In genomic region chr6:83405511-83406064, GRCm38 (mm10) we compare ENCODE assay signal across 26 mouse cellular contexts. TPM values are rescaled to one million over a fixed set of nuclear protein-coding genes. Genes with fewer than 3 reads are reported as not detected.
DNase-seq lines count a peak whose midpoint lies in the region; ATAC-seq and TF ChIP-seq lines count a peak whose summit lies in the region.
"Had no signal": no experiment of that assay in that cellular context is flagged by ENCODE, and none has a peak within 500 bp of the region (broad histone marks: within the 10 kb centered on the region; RNA-seq: fewer than 3 reads in every experiment).

No protein-coding gene starts in this region.

- DNase-seq in embryonic facial prominence, embryonic 10.5 days (ENCODE audit: low spot score), result no peak
- DNase-seq in liver, embryonic 13.5 days, result no peak
- DNase-seq in limb, embryonic 10.5 days (ENCODE audit: low spot score), result no peak
- DNase-seq in stomach, postnatal 0 days (ENCODE audit: low spot score), result no peak
- no peak for DNase-seq in urinary bladder, adult 2 months (ENCODE audit: low spot score)
- DNase-seq: adrenal gland, postnatal 25 days; cerebellum, adult 11-12 months; cerebellum, postnatal 14 days; heart, adult 2 months; kidney, postnatal 25 days; lung, postnatal 4 days; thymus, adult 18-20 months; thymus, postnatal 25 days had no signal

- 78% methylated on average over 7 of the region's 7 CpGs for WGBS in embryonic facial prominence, embryonic 13.5 days
- WGBS in embryonic facial prominence, embryonic 10.5 days, result 89% methylated on average over 7 of the region's 7 CpGs
- 66% methylated on average over 7 of the region's 7 CpGs for WGBS in liver, embryonic 13.5 days (ENCODE audit: insufficient replicate concordance)
- WGBS in liver, embryonic 12.5 days (ENCODE audit: insufficient replicate concordance), result 78% methylated on average over 7 of the region's 7 CpGs
- 86% methylated on average over 7 of the region's 7 CpGs for WGBS in limb, embryonic 10.5 days
- 59% methylated on average over 7 of the region's 7 CpGs for WGBS in stomach, postnatal 0 days

- no peak for ATAC-seq in embryonic facial prominence, embryonic 13.5 days (ENCODE audit: insufficient number of reproducible peaks, insufficient read depth, low FRiP score, low TSS enrichment, low read depth)
- ATAC-seq in liver, embryonic 13.5 days (ENCODE audit: low read depth), result no peak
- ATAC-seq in liver, embryonic 12.5 days, result no peak
- no peak for ATAC-seq in stomach, postnatal 0 days (ENCODE audit: low FRiP score, low TSS enrichment)
- ATAC-seq: forebrain, embryonic 15.5 days; intestine, postnatal 0 days; midbrain, embryonic 13.5 days; Patski had no signal

- no peak overlapping the region for H3K9ac ChIP-seq in embryonic facial prominence, embryonic 13.5 days
- H3K9ac ChIP-seq in liver, embryonic 13.5 days, result no peak overlapping the region
- H3K9ac ChIP-seq in liver, embryonic 12.5 days, result no peak overlapping the region
- H3K9ac ChIP-seq in stomach, postnatal 0 days (ENCODE audit: low read length), result no peak overlapping the region
- H3K9ac ChIP-seq: forebrain, embryonic 15.5 days; heart, embryonic 15.5 days; hindbrain, embryonic 13.5 days; limb, embryonic 12.5 days; liver, embryonic 14.5 days; lung, embryonic 15.5 days; midbrain, embryonic 13.5 days had no signal

- no peak overlapping the region for H3K4me2 ChIP-seq in embryonic facial prominence, embryonic 13.5 days
- no peak overlapping the region for H3K4me2 ChIP-seq in liver, embryonic 13.5 days
- H3K4me2 ChIP-seq in liver, embryonic 12.5 days, result no peak overlapping the region
- no peak overlapping the region for H3K4me2 ChIP-seq in stomach, postnatal 0 days (replicated peaks; ENCODE audit: low read depth)
- H3K4me2 ChIP-seq: forebrain, embryonic 15.5 days; heart, embryonic 15.5 days; hindbrain, embryonic 13.5 days; limb, embryonic 12.5 days; lung, embryonic 15.5 days; midbrain, embryonic 13.5 days had no signal

- TF ChIP-seq CTCF in stomach, postnatal 0 days (IDR thresholded peaks at IDR 0.05; ENCODE audit: low read depth), result no peak

- TF ChIP-seq EP300 in stomach, postnatal 0 days (optimal IDR thresholded peaks at IDR 0.05), result no peak

- H3K9me3 ChIP-seq in embryonic facial prominence, embryonic 13.5 days, result no peaks in the 10 kb centered on the region
- no peaks in the 10 kb centered on the region for H3K9me3 ChIP-seq in embryonic facial prominence, embryonic 10.5 days
- no peaks in the 10 kb centered on the region for H3K9me3 ChIP-seq in liver, embryonic 13.5 days (replicated peaks)
- no peaks in the 10 kb centered on the region for H3K9me3 ChIP-seq in liver, embryonic 12.5 days (replicated peaks)
- H3K9me3 ChIP-seq in limb, embryonic 10.5 days (replicated peaks), result no peaks in the 10 kb centered on the region
- H3K9me3 ChIP-seq in stomach, postnatal 0 days (ENCODE audit: control insufficient read depth, low read length), result no peaks in the 10 kb centered on the region
- H3K9me3 ChIP-seq: forebrain, embryonic 10.5 days; forebrain, embryonic 15.5 days; heart, embryonic 15.5 days; hindbrain, embryonic 13.5 days; limb, embryonic 12.5 days; lung, embryonic 15.5 days; megakaryocyte, embryonic 14.5 days; midbrain, embryonic 13.5 days had no signal

- H3K4me3 ChIP-seq in embryonic facial prominence, embryonic 13.5 days, result no peak overlapping the region
- H3K4me3 ChIP-seq in embryonic facial prominence, embryonic 10.5 days, result no peak overlapping the region
- no peak overlapping the region for H3K4me3 ChIP-seq in liver, embryonic 13.5 days (replicated peaks)
- H3K4me3 ChIP-seq in liver, embryonic 12.5 days, result no peak overlapping the region
- H3K4me3 ChIP-seq in limb, embryonic 10.5 days, result no peak overlapping the region
- H3K4me3 ChIP-seq in stomach, postnatal 0 days (ENCODE audit: low read depth, low read length), result no peak overlapping the region
- H3K4me3 ChIP-seq: forebrain, embryonic 10.5 days; forebrain, embryonic 15.5 days; heart, adult 2 months; heart, embryonic 15.5 days; hindbrain, embryonic 13.5 days; limb, embryonic 12.5 days; lung, embryonic 15.5 days; megakaryocyte, embryonic 14.5 days; midbrain, embryonic 13.5 days had no signal

- H3K27me3 ChIP-seq in embryonic facial prominence, embryonic 13.5 days, result no peaks in the 10 kb centered on the region
- no peaks in the 10 kb centered on the region for H3K27me3 ChIP-seq in embryonic facial prominence, embryonic 10.5 days (replicated peaks; ENCODE audit: low read depth, poor library complexity, severe bottlenecking)
- H3K27me3 ChIP-seq in liver, embryonic 13.5 days, result no peaks in the 10 kb centered on the region
- H3K27me3 ChIP-seq in liver, embryonic 12.5 days (replicated peaks), result no peaks in the 10 kb centered on the region
- no peaks in the 10 kb centered on the region for H3K27me3 ChIP-seq in limb, embryonic 10.5 days (ENCODE audit: low read depth, poor library complexity, severe bottlenecking)
- H3K27me3 ChIP-seq in stomach, postnatal 0 days (ENCODE audit: control insufficient read depth, insufficient read depth, low read length), result no peaks in the 10 kb centered on the region
- H3K27me3 ChIP-seq: forebrain, embryonic 15.5 days; heart, embryonic 15.5 days; hindbrain, embryonic 13.5 days; limb, embryonic 12.5 days; lung, embryonic 15.5 days; megakaryocyte, embryonic 14.5 days; midbrain, embryonic 13.5 days; Patski had no signal

- H3K4me1 ChIP-seq in embryonic facial prominence, embryonic 13.5 days, result peaks cover 22% of the 10 kb centered on the region
- H3K4me1 ChIP-seq in embryonic facial prominence, embryonic 10.5 days, result peaks cover 7% of the 10 kb centered on the region
- H3K4me1 ChIP-seq in liver, embryonic 13.5 days (replicated peaks), result peaks cover 27% of the 10 kb centered on the region
- peaks cover 27% of the 10 kb centered on the region for H3K4me1 ChIP-seq in liver, embryonic 12.5 days
- peaks cover 7% of the 10 kb centered on the region for H3K4me1 ChIP-seq in limb, embryonic 10.5 days
- 0 out of 2 replicates have a peak, but pooled peaks cover 2% of the 10 kb centered on the region for H3K4me1 ChIP-seq in stomach, postnatal 0 days (replicated peaks; ENCODE audit: control insufficient read depth, insufficient read depth)

- peaks cover 58% of the 10 kb centered on the region for H3K36me3 ChIP-seq in embryonic facial prominence, embryonic 13.5 days
- H3K36me3 ChIP-seq in embryonic facial prominence, embryonic 10.5 days (replicated peaks), result peaks cover 97% of the 10 kb centered on the region
- peaks cover 59% of the 10 kb centered on the region for H3K36me3 ChIP-seq in liver, embryonic 13.5 days
- H3K36me3 ChIP-seq in liver, embryonic 12.5 days, result peaks cover 67% of the 10 kb centered on the region
- H3K36me3 ChIP-seq in limb, embryonic 10.5 days, result peaks cover 92% of the 10 kb centered on the region
- H3K36me3 ChIP-seq in stomach, postnatal 0 days (ENCODE audit: control insufficient read depth, insufficient read depth, low read length), result peaks cover 24% of the 10 kb centered on the region

- H3K27ac ChIP-seq in embryonic facial prominence, embryonic 13.5 days, result 0 out of 2 replicates have a peak overlapping the region, but pooled peaks have one; percentile 44
- no peak overlapping the region for H3K27ac ChIP-seq in embryonic facial prominence, embryonic 10.5 days (replicated peaks)
- H3K27ac ChIP-seq in liver, embryonic 13.5 days, result 0 out of 2 replicates have a peak overlapping the region, but pooled peaks have one; percentile 9
- no peak overlapping the region for H3K27ac ChIP-seq in liver, embryonic 12.5 days
- 0 out of 2 replicates have a peak overlapping the region, but pooled peaks have one; percentile 7 for H3K27ac ChIP-seq in limb, embryonic 10.5 days
- peak overlapping the region; percentile 37 for H3K27ac ChIP-seq in stomach, postnatal 0 days (replicated peaks)
- H3K27ac ChIP-seq: forebrain, embryonic 10.5 days; forebrain, embryonic 15.5 days; heart, adult 2 months; heart, embryonic 15.5 days; hindbrain, embryonic 13.5 days; limb, embryonic 12.5 days; liver, embryonic 14.5 days; lung, embryonic 15.5 days; midbrain, embryonic 13.5 days had no signal

RNA-seq across cellular contexts. Expression of gene Tet3, which starts 53.3 kb away (rescaled TPM):
- 47.0 and 59.6 TPM in 2 replicates for polyA plus RNA-seq in embryonic facial prominence, embryonic 13.5 days (2015; fragmentation: Nextera tagmentation; extraction: Ambion mirVana)
- polyA plus RNA-seq in embryonic facial prominence, embryonic 10.5 days (2016; fragmentation: Nextera tagmentation; extraction: Ambion mirVana), result 45.1 and 50.0 TPM in 2 replicates
- 10.4 and 13.3 TPM in 2 replicates for polyA plus RNA-seq in liver, embryonic 13.5 days (2015; fragmentation: Nextera tagmentation; extraction: Ambion mirVana)
- 12.1 and 14.8 TPM in 2 replicates for polyA plus RNA-seq in liver, embryonic 12.5 days (2016; fragmentation: Nextera tagmentation; extraction: Ambion mirVana)
- 40.1 and 42.7 TPM in 2 replicates for polyA plus RNA-seq in limb, embryonic 10.5 days (2016; fragmentation: Nextera tagmentation; extraction: Ambion mirVana)
- 21.4 and 22.7 TPM in 2 replicates for polyA plus RNA-seq in stomach, postnatal 0 days (2015; fragmentation: Nextera tagmentation; extraction: Ambion mirVana)
- 9.4 and 14.4 TPM in 2 replicates for polyA plus RNA-seq in urinary bladder, adult 2 months (2012; rRNA removed)

RNA-seq across cellular contexts. Expression of gene Bola3, which starts 56.6 kb away (rescaled TPM):
- polyA plus RNA-seq in embryonic facial prominence, embryonic 13.5 days (2015; fragmentation: Nextera tagmentation; extraction: Ambion mirVana), result 115 and 121 TPM in 2 replicates
- 149 and 153 TPM in 2 replicates for polyA plus RNA-seq in embryonic facial prominence, embryonic 10.5 days (2016; fragmentation: Nextera tagmentation; extraction: Ambion mirVana)
- polyA plus RNA-seq in liver, embryonic 13.5 days (2015; fragmentation: Nextera tagmentation; extraction: Ambion mirVana), result 329 and 343 TPM in 2 replicates
- 314 and 322 TPM in 2 replicates for polyA plus RNA-seq in liver, embryonic 12.5 days (2016; fragmentation: Nextera tagmentation; extraction: Ambion mirVana)
- polyA plus RNA-seq in limb, embryonic 10.5 days (2016; fragmentation: Nextera tagmentation; extraction: Ambion mirVana), result 162 and 171 TPM in 2 replicates
- polyA plus RNA-seq in stomach, postnatal 0 days (2015; fragmentation: Nextera tagmentation; extraction: Ambion mirVana), result 156 and 162 TPM in 2 replicates
- polyA plus RNA-seq in urinary bladder, adult 2 months (2012; rRNA removed), result 57.9 and 67.0 TPM in 2 replicates

Comparison
In these comparisons a context has a peak if more than half of its experiments do, and no peak if none do; other contexts are left out.
1. H3K27ac ChIP-seq: peak in embryonic facial prominence, embryonic 13.5 days (single experiment), liver, embryonic 13.5 days (single experiment), limb, embryonic 10.5 days (single experiment) and stomach, postnatal 0 days (single experiment); none in embryonic facial prominence, embryonic 10.5 days (single experiment) and liver, embryonic 12.5 days (single experiment).